Mouse (Mus musculus): ENCODE results near the gene Atp6v1e1. TPM values are rescaled to one million over a fixed set of nuclear protein-coding genes. Genes with fewer than 3 reads are reported as not detected.
A peak's percentile ranks its signal among the peaks of the same experiment; 100 is the strongest.

Gene Atp6v1e1
- total and polyA plus RNA-seq, 2 experiments from 2014 or later = 205 to 329 TPM

- Histone ChIP-seq H3K4me3 (ENCODE audit: low read length) (no peak overlapping the region), H3K4me2 (ENCODE audit: low read depth, low read length) (no peak overlapping the region), H3K27me3 (ENCODE audit: insufficient read depth, low read length) (no peaks in the 10 kb centered on the region), H3K9me3 (ENCODE audit: low read length) (no peaks in the 10 kb centered on the region), H3K9ac (replicated peaks; ENCODE audit: low read length) (no peak overlapping the region), H3K4me1 (ENCODE audit: insufficient read depth, low read length) (no peaks in the 10 kb centered on the region), H3K36me3 (ENCODE audit: insufficient read depth, low read length) (peaks cover 80% of the 10 kb centered on the region), H3K27ac (no peak overlapping the region)
- no peak for TF ChIP-seq CTCF (IDR thresholded peaks at IDR 0.05; ENCODE audit: low read depth)
- DNase-seq (ENCODE audit: low spot score) (no peak), ATAC-seq (no peak)
- WGBS = 95% methylated on average over 4 of the region's 4 CpGs
Observed at GRCm38 (mm10) chr6:120799581-120800041, 23.0 kb downstream of the Atp6v1e1 start.

DNA sequence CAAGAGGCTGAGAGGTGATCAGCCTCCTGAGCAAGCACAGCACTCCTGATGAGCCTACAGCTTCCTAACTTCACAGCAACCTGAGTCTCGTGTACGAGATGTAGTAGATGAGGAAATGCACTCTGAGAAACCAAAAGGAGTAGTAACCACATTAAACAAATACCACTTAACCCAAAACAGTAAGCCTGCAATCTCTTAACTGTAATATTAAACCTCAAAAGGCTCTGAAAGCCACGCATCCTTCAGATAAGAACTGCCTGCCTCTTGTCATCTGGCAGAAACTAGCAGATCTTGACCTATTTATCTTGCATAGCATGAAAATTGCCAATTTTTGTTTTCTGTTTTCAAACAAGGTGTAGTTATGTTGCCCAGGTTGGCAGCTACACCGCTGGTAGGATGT is 23.7 kb downstream of the Atp6v1e1 start:
- no peak for TF ChIP-seq CTCF (IDR thresholded peaks at IDR 0.05; ENCODE audit: low read depth)

DNA sequence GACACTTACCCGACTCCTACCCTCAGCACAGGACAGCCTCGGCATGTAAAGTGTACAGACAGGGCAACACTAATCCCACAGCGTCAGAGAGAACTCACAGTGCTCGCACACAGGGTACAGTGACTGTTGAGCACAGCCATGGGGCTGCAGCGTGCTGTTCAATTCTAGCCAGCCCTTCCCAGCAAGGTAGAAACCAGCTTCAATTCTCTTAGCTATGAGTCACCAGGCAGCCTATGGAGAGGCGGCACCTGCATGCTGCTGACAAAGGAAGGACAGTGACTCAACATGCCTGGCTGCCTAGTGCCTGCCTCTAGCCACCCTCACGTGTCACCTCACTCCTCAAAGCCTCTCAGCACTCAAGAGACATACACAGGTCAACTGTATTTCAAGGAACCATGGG is 24.6 kb downstream of the Atp6v1e1 start:
- no peak overlapping the region for H3K27ac ChIP-seq
- no peaks in the 10 kb centered on the region for H3K4me1 ChIP-seq (ENCODE audit: insufficient read depth, low read length)
- DNase-seq (ENCODE audit: low spot score) (no peak), ATAC-seq (no peak)
- H3K4me3 ChIP-seq (ENCODE audit: low read length) = no peak overlapping the region
- WGBS = 95% methylated on average over 7 of the region's 7 CpGs
- no peaks in the 10 kb centered on the region for H3K27me3 ChIP-seq (ENCODE audit: insufficient read depth, low read length)
- no peak for TF ChIP-seq CTCF (IDR thresholded peaks at IDR 0.05; ENCODE audit: low read depth)
- H3K4me2 ChIP-seq (ENCODE audit: low read depth, low read length) = no peak overlapping the region
- H3K36me3 ChIP-seq (ENCODE audit: insufficient read depth, low read length) = peaks cover 82% of the 10 kb centered on the region
- no peak overlapping the region for H3K9ac ChIP-seq (replicated peaks; ENCODE audit: low read length)
- no peaks in the 10 kb centered on the region for H3K9me3 ChIP-seq (ENCODE audit: low read length)

More for the DNA sequence above, 23.7 kb downstream of the Atp6v1e1 start:
- no peak for DNase-seq (ENCODE audit: low spot score)
- peaks cover 82% of the 10 kb centered on the region for H3K36me3 ChIP-seq (ENCODE audit: insufficient read depth, low read length)
- H3K27me3 ChIP-seq (ENCODE audit: insufficient read depth, low read length) = no peaks in the 10 kb centered on the region
- H3K4me1 ChIP-seq (ENCODE audit: insufficient read depth, low read length) = no peaks in the 10 kb centered on the region
- H3K27ac ChIP-seq = no peak overlapping the region
- no peaks in the 10 kb centered on the region for H3K9me3 ChIP-seq (ENCODE audit: low read length)
- WGBS = 90% methylated on average over 4 of the region's 4 CpGs
- H3K4me2 ChIP-seq (ENCODE audit: low read depth, low read length) = no peak overlapping the region
- ATAC-seq = no peak
- H3K4me3 ChIP-seq (ENCODE audit: low read length) = no peak overlapping the region
- no peak overlapping the region for H3K9ac ChIP-seq (replicated peaks; ENCODE audit: low read length)

GRCm38 (mm10) chr6:120796111-120796510 is 26.5 kb downstream of the Atp6v1e1 start:
- ATAC-seq (no peak), DNase-seq (ENCODE audit: low spot score) (no peak)
- no peak overlapping the region for H3K9ac ChIP-seq (replicated peaks; ENCODE audit: low read length)
- no peak overlapping the region for H3K27ac ChIP-seq
- H3K4me3 ChIP-seq (ENCODE audit: low read length) = no peak overlapping the region
- WGBS = 76% methylated on average over 2 of the region's 2 CpGs
- no peaks in the 10 kb centered on the region for H3K9me3 ChIP-seq (ENCODE audit: low read length)
- H3K4me2 ChIP-seq (ENCODE audit: low read depth, low read length) = no peak overlapping the region
- no peak for TF ChIP-seq CTCF (IDR thresholded peaks at IDR 0.05; ENCODE audit: low read depth)
- H3K4me1 ChIP-seq (ENCODE audit: insufficient read depth, low read length) = no peaks in the 10 kb centered on the region
- H3K27me3 ChIP-seq (ENCODE audit: insufficient read depth, low read length) = no peaks in the 10 kb centered on the region
- peaks cover 80% of the 10 kb centered on the region for H3K36me3 ChIP-seq (ENCODE audit: insufficient read depth, low read length)

GRCm38 (mm10) chr6:120795422-120796086 is 27.0 kb downstream of the Atp6v1e1 start:
- 83% methylated on average over 5 of the region's 5 CpGs for WGBS
- H3K27me3 ChIP-seq (ENCODE audit: insufficient read depth, low read length) = no peaks in the 10 kb centered on the region
- no peak overlapping the region for H3K4me2 ChIP-seq (ENCODE audit: low read depth, low read length)
- TF ChIP-seq CTCF (IDR thresholded peaks at IDR 0.05; ENCODE audit: low read depth) = no peak
- no peak overlapping the region for H3K9ac ChIP-seq (replicated peaks; ENCODE audit: low read length)
- H3K4me1 ChIP-seq (ENCODE audit: insufficient read depth, low read length) = no peaks in the 10 kb centered on the region
- DNase-seq (ENCODE audit: low spot score) = no peak
- no peak overlapping the region for H3K4me3 ChIP-seq (ENCODE audit: low read length)
- ATAC-seq = no peak
- no peaks in the 10 kb centered on the region for H3K9me3 ChIP-seq (ENCODE audit: low read length)
- H3K27ac ChIP-seq = no peak overlapping the region
- peaks cover 74% of the 10 kb centered on the region for H3K36me3 ChIP-seq (ENCODE audit: insufficient read depth, low read length)

DNA sequence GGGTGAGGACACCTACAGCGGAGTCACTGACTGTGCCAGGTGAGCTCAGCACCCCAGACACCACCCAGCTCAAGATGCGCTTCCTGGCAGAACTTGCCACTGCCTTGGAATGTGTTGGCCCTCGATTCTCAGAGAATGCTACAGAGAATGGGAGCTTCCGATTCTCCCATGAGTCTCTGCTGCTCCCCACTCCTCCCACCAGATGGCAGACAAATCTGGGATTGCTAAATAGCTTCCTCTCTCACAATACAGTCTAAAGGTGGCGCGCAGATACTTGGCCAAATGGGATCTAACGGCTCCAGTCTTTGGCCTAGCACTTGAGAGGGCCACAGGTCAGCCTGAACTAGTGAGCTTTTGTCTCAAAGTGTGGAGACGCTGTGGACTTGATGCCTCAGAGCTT is 29.6 kb downstream of the Atp6v1e1 start:
- H3K27ac ChIP-seq = no peak overlapping the region
- H3K4me3 ChIP-seq (ENCODE audit: low read length) = no peak overlapping the region
- no peaks in the 10 kb centered on the region for H3K27me3 ChIP-seq (ENCODE audit: insufficient read depth, low read length)
- peaks cover 53% of the 10 kb centered on the region for H3K36me3 ChIP-seq (ENCODE audit: insufficient read depth, low read length)
- WGBS = 82% methylated on average over 8 of the region's 8 CpGs
- H3K9me3 ChIP-seq (ENCODE audit: low read length) = no peaks in the 10 kb centered on the region
- DNase-seq (ENCODE audit: low spot score) = peak; percentile 51
- H3K9ac ChIP-seq (replicated peaks; ENCODE audit: low read length) = no peak overlapping the region
- peak; percentile 54 for TF ChIP-seq CTCF (IDR thresholded peaks at IDR 0.05; ENCODE audit: low read depth)
- ATAC-seq = no peak
- no peaks in the 10 kb centered on the region for H3K4me1 ChIP-seq (ENCODE audit: insufficient read depth, low read length)
- no peak overlapping the region for H3K4me2 ChIP-seq (ENCODE audit: low read depth, low read length)

DNA sequence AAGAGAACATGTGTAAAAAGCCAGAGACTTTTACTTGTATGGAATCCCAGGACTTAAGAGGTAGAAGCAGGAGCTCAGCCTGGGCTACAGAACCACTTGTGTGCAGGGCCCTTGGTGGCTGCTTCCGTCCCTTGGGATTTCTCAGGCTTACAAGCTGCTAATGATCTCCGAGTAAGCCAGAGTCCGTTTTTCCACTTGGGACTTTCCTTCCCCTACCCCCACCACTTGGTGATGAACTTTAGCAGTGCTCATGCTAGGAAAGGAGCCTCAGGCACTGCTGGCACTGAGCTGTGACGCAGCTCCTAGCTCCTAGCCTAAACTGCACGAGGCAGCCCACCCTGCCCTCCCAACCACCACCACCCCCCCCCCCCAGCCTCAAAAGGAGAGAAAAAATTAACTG is 31.9 kb downstream of the Atp6v1e1 start:
- H3K27me3 ChIP-seq (ENCODE audit: insufficient read depth, low read length) = no peaks in the 10 kb centered on the region
- 69% methylated on average over 5 of the region's 5 CpGs for WGBS

More for the DNA sequence above, 31.9 kb downstream of the Atp6v1e1 start:
- H3K36me3 ChIP-seq (ENCODE audit: insufficient read depth, low read length) = peaks cover 34% of the 10 kb centered on the region
- ATAC-seq (no peak), DNase-seq (ENCODE audit: low spot score) (peak; percentile 19)
- H3K27ac ChIP-seq = no peak overlapping the region
- no peaks in the 10 kb centered on the region for H3K4me1 ChIP-seq (ENCODE audit: insufficient read depth, low read length)
- H3K9me3 ChIP-seq (ENCODE audit: low read length) = no peaks in the 10 kb centered on the region
- no peak for TF ChIP-seq CTCF (IDR thresholded peaks at IDR 0.05; ENCODE audit: low read depth)
- H3K4me3 ChIP-seq (ENCODE audit: low read length) = no peak overlapping the region
- no peak overlapping the region for H3K9ac ChIP-seq (replicated peaks; ENCODE audit: low read length)
- H3K4me2 ChIP-seq (ENCODE audit: low read depth, low read length) = no peak overlapping the region

Measured in hindbrain, postnatal 0 days (tissue).